Mouse (Mus musculus): ENCODE results near the gene Ifngr1. TPM values are rescaled to one million over a fixed set of nuclear protein-coding genes. Genes with fewer than 3 reads are reported as not detected.
"Not testable (repeated sequence)": the region's sequence is repeated elsewhere in the genome, so short reads cannot be mapped to it uniquely, and the experiment has no call there.

The Ifngr1 gene
- total RNA-seq, 1 experiment from 2014 or later, result 120 TPM

GRCm38 (mm10) chr10:19581844-19582582 is 9.7 kb upstream of the Ifngr1 start:
- peak; percentile 23 to 60; a peak in 2 of 4 replicates for ATAC-seq (replicated peaks in 1 of 2; ENCODE audit: insufficient read depth in 1 of 2, low FRiP score in 2 of 2, low TSS enrichment in 1 of 2, low read depth in 1 of 2, poor library complexity in 2 of 2, severe bottlenecking in 2 of 2)

GRCm38 (mm10) chr10:19582806-19583430 is 8.8 kb upstream of the Ifngr1 start:
- peak; percentile 23 to 37; a peak in 2 of 4 replicates for ATAC-seq (replicated peaks in 1 of 2; ENCODE audit: insufficient read depth in 1 of 2, low FRiP score in 2 of 2, low TSS enrichment in 1 of 2, low read depth in 1 of 2, poor library complexity in 2 of 2, severe bottlenecking in 2 of 2)

- ATAC-seq (replicated peaks in 1 of 2; ENCODE audit: insufficient read depth in 1 of 2, low FRiP score in 2 of 2, low TSS enrichment in 1 of 2, low read depth in 1 of 2, poor library complexity in 2 of 2, severe bottlenecking in 2 of 2), result peak; percentile 73 to 92
These were observed 7.7 kb upstream of the Ifngr1 start for GRCm38 (mm10) chr10:19584064-19584463.

- no peak for ATAC-seq (replicated peaks in 1 of 2; ENCODE audit: insufficient read depth in 1 of 2, low FRiP score in 2 of 2, low TSS enrichment in 1 of 2, low read depth in 1 of 2, poor library complexity in 2 of 2, severe bottlenecking in 2 of 2)
These were observed 6.9 kb upstream of the Ifngr1 start for GRCm38 (mm10) chr10:19584846-19585245.

GRCm38 (mm10) chr10:19585860-19586259 is 5.9 kb upstream of the Ifngr1 start:
- ATAC-seq (replicated peaks in 1 of 2; ENCODE audit: insufficient read depth in 1 of 2, low FRiP score in 2 of 2, low TSS enrichment in 1 of 2, low read depth in 1 of 2, poor library complexity in 2 of 2, severe bottlenecking in 2 of 2), result no peak

GRCm38 (mm10) chr10:19587281-19587680 is 4.5 kb upstream of the Ifngr1 start:
- no peak for ATAC-seq (replicated peaks in 1 of 2; ENCODE audit: insufficient read depth in 1 of 2, low FRiP score in 2 of 2, low TSS enrichment in 1 of 2, low read depth in 1 of 2, poor library complexity in 2 of 2, severe bottlenecking in 2 of 2)

- ATAC-seq (replicated peaks in 1 of 2; ENCODE audit: insufficient read depth in 1 of 2, low FRiP score in 2 of 2, low TSS enrichment in 1 of 2, low read depth in 1 of 2, poor library complexity in 2 of 2, severe bottlenecking in 2 of 2), result no peak
These were observed 2.1 kb upstream of the Ifngr1 start for GRCm38 (mm10) chr10:19589626-19590025.

- ATAC-seq (replicated peaks in 1 of 2; ENCODE audit: insufficient read depth in 1 of 2, low FRiP score in 2 of 2, low TSS enrichment in 1 of 2, low read depth in 1 of 2, poor library complexity in 2 of 2, severe bottlenecking in 2 of 2), result peak; percentile 63 to 70; a peak in 3 of 4 replicates
These were observed 486 bp upstream of the Ifngr1 start for GRCm38 (mm10) chr10:19591286-19591640.

- ATAC-seq (replicated peaks in 1 of 2; ENCODE audit: insufficient read depth in 1 of 2, low FRiP score in 2 of 2, low TSS enrichment in 1 of 2, low read depth in 1 of 2, poor library complexity in 2 of 2, severe bottlenecking in 2 of 2), result no peak
These were observed 807 bp downstream of the Ifngr1 start for GRCm38 (mm10) chr10:19592556-19592955.

GRCm38 (mm10) chr10:19593296-19593695 is 1.5 kb downstream of the Ifngr1 start:
- no peak for ATAC-seq (replicated peaks in 1 of 2; ENCODE audit: insufficient read depth in 1 of 2, low FRiP score in 2 of 2, low TSS enrichment in 1 of 2, low read depth in 1 of 2, poor library complexity in 2 of 2, severe bottlenecking in 2 of 2)

- ATAC-seq (replicated peaks in 1 of 2; ENCODE audit: insufficient read depth in 1 of 2, low FRiP score in 2 of 2, low TSS enrichment in 1 of 2, low read depth in 1 of 2, poor library complexity in 2 of 2, severe bottlenecking in 2 of 2), result no peak
These were observed 2.6 kb downstream of the Ifngr1 start for GRCm38 (mm10) chr10:19594201-19594905.

GRCm38 (mm10) chr10:19596866-19597265 is 5.1 kb downstream of the Ifngr1 start:
- ATAC-seq (replicated peaks in 1 of 2; ENCODE audit: insufficient read depth in 1 of 2, low FRiP score in 2 of 2, low TSS enrichment in 1 of 2, low read depth in 1 of 2, poor library complexity in 2 of 2, severe bottlenecking in 2 of 2), result no peak

GRCm38 (mm10) chr10:19598091-19598490 is 6.3 kb downstream of the Ifngr1 start:
- no peak; a peak in 1 of 4 replicates for ATAC-seq (replicated peaks in 1 of 2; ENCODE audit: insufficient read depth in 1 of 2, low FRiP score in 2 of 2, low TSS enrichment in 1 of 2, low read depth in 1 of 2, poor library complexity in 2 of 2, severe bottlenecking in 2 of 2)

- ATAC-seq (replicated peaks in 1 of 2; ENCODE audit: insufficient read depth in 1 of 2, low FRiP score in 2 of 2, low TSS enrichment in 1 of 2, low read depth in 1 of 2, poor library complexity in 2 of 2, severe bottlenecking in 2 of 2), result no peak
These were observed 7.8 kb downstream of the Ifngr1 start for GRCm38 (mm10) chr10:19599331-19600092.

- no peak for ATAC-seq (replicated peaks in 1 of 2; ENCODE audit: insufficient read depth in 1 of 2, low FRiP score in 2 of 2, low TSS enrichment in 1 of 2, low read depth in 1 of 2, poor library complexity in 2 of 2, severe bottlenecking in 2 of 2)
These were observed 8.3 kb downstream of the Ifngr1 start for GRCm38 (mm10) chr10:19600093-19600420.

- ATAC-seq (replicated peaks in 1 of 2; ENCODE audit: insufficient read depth in 1 of 2, low FRiP score in 2 of 2, low TSS enrichment in 1 of 2, low read depth in 1 of 2, poor library complexity in 2 of 2, severe bottlenecking in 2 of 2), result not testable (repeated sequence)
These were observed 9.8 kb downstream of the Ifngr1 start for GRCm38 (mm10) chr10:19601502-19601901.

GRCm38 (mm10) chr10:19603231-19603630 is 11.5 kb downstream of the Ifngr1 start:
- ATAC-seq (replicated peaks in 1 of 2; ENCODE audit: insufficient read depth in 1 of 2, low FRiP score in 2 of 2, low TSS enrichment in 1 of 2, low read depth in 1 of 2, poor library complexity in 2 of 2, severe bottlenecking in 2 of 2), result no peak

- ATAC-seq (replicated peaks in 1 of 2; ENCODE audit: insufficient read depth in 1 of 2, low FRiP score in 2 of 2, low TSS enrichment in 1 of 2, low read depth in 1 of 2, poor library complexity in 2 of 2, severe bottlenecking in 2 of 2), result no peak
These were observed 17.4 kb downstream of the Ifngr1 start for GRCm38 (mm10) chr10:19609125-19609524.
